Mouse (Mus musculus) liver (tissue): ENCODE data around the gene Olfr294.

ENCODE experiments used
- DNase-seq: peaks from one replicate; pipeline ENCODE4 v3.0.0-alpha.2; 2020; ENCODE audit warnings: mixed read lengths

Olfr294 gene

DNA sequence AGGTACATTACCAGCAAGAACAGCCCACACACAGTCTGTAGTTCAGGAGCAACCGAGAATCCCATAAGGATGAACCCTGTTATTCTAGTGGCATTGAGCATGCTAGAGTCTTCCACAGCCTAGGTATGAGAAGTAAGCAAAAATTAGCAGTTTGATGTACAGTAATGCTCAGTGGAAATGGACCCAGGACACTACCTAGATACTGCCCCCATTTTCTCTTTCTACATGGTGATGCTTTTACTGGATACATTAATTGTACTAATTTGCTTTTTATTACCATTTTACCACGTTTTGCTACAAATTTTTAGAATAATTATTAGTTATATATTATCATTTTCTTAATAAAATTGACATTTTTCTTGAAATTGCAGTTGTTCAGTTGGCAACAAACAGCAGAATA lies at the start of gene Olfr294:
Gene Olfr294 (minus strand): TSS at position 101 of the 400 bp plus-strand sequence.
- no peak for DNase-seq

DNA sequence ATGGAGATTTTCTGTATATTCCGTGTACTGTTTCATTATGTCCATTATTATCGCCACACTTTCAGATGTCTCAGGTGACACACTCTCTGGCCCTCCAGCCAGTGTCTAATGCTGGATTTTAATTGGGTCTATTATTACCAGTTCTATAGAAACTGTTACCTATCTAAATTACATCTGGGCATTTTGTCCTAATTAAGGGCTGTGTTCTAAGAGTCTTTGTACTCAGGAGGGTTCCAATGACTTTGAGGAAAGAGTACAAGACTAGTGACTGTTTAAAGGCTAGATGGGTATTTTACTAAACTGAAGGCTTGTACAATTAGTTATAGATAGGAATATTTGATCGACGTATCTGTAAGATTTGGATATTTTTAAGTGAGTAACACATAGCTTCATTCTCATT lies 32.3 kb upstream of the Olfr294 start, which contains the start of gene Olfr293:
Gene Olfr293 (plus strand): TSS at position 301 of the 400 bp plus-strand sequence.
- no peak for DNase-seq

DNA sequence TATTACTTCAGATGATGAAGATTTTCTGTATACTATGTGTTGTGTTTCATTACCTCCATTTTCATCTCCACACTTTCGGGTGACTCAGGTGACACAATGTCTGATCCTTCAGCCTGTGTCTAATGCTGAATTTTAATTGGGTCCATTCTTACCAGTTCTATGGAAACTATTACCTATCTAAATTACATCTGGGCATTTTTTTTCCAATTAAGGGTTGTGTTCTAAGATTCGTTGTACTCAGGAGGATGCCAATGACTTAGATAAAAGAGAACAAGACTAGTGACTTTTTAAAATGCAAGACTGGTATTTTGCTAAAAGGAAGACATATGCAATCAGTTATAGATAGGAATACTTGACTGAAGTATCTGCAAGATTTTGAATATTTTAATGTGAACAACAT lies 32.9 kb downstream of the Olfr294 start, which contains the start of gene Olfr295:
Gene Olfr295 (plus strand): TSS at position 301 of the 400 bp plus-strand sequence.
- no peak for DNase-seq
